ENCODE assay signal across 8 mouse cellular contexts in genomic region chr2:27425751-27426405, GRCm38 (mm10). TPM values are rescaled to one million over a fixed set of nuclear protein-coding genes. Genes with fewer than 3 reads are reported as not detected.
DNase-seq lines count a peak whose midpoint lies in the region; ATAC-seq and TF ChIP-seq lines count a peak whose summit lies in the region.

No protein-coding gene starts in this region.

- peak overlapping the region; percentile 86 for H3K9ac ChIP-seq in hindbrain, embryonic 16.5 days (ENCODE audit: low read depth, low read length)
- H3K9ac ChIP-seq in liver, embryonic 16.5 days (ENCODE audit: low read depth, low read length): peak overlapping the region; percentile 72

- DNase-seq in adrenal gland, postnatal 10 days: peak; percentile 55
- no peak for DNase-seq in adrenal gland, postnatal 4 days (ENCODE audit: low spot score in 2 of 2)
- DNase-seq in B cell, adult 2 months: peak; percentile 43 to 52
- peak; percentile 56 for DNase-seq in retina, postnatal 1 day
- DNase-seq in right cerebral cortex, adult 2 months (ENCODE audit: low spot score in 2 of 2): no peak

- no peak overlapping the region for H3K27ac ChIP-seq in embryonic fibroblast, embryonic 13.5 days (ENCODE audit: insufficient read depth, low read length)
- H3K27ac ChIP-seq in hindbrain, embryonic 16.5 days (ENCODE audit: low read depth, low read length): peak overlapping the region; percentile 81
- peak overlapping the region; percentile 73 for H3K27ac ChIP-seq in liver, embryonic 16.5 days (ENCODE audit: low read length)

- no peaks in the 10 kb centered on the region for H3K27me3 ChIP-seq in hindbrain, embryonic 16.5 days (replicated peaks; ENCODE audit: control insufficient read depth, insufficient read depth, low read length)
- H3K27me3 ChIP-seq in liver, embryonic 16.5 days (ENCODE audit: control insufficient read depth, insufficient read depth, low read depth, low read length): peaks cover 28% of the 10 kb centered on the region

- no peaks in the 10 kb centered on the region for H3K9me3 ChIP-seq in hindbrain, embryonic 16.5 days (ENCODE audit: control insufficient read depth, low read length)
- no peaks in the 10 kb centered on the region for H3K9me3 ChIP-seq in liver, embryonic 16.5 days (replicated peaks; ENCODE audit: control insufficient read depth, low read length)

- peak; percentile 11; the same call in 1 of the 2 replicates for ATAC-seq in hindbrain, embryonic 16.5 days
- no peak for ATAC-seq in liver, embryonic 16.5 days (ENCODE audit: low read depth)

- no peaks in the 10 kb centered on the region for H3K36me3 ChIP-seq in hindbrain, embryonic 16.5 days (ENCODE audit: control insufficient read depth, insufficient read depth, low read length)
- H3K36me3 ChIP-seq in liver, embryonic 16.5 days (ENCODE audit: control insufficient read depth, insufficient read depth): no peaks in the 10 kb centered on the region

- no peak for TF ChIP-seq CTCF in embryonic fibroblast, embryonic 13.5 days (IDR thresholded peaks at IDR 0.05; ENCODE audit: borderline replicate concordance, insufficient read depth, low read length)

- H3K4me1 ChIP-seq in embryonic fibroblast, embryonic 13.5 days (ENCODE audit: control insufficient read depth, insufficient read depth, low read length): no peaks in the 10 kb centered on the region; the same call in 1 of the 2 replicates
- peaks cover 39% of the 10 kb centered on the region for H3K4me1 ChIP-seq in hindbrain, embryonic 16.5 days (ENCODE audit: control insufficient read depth, insufficient read depth, low read depth, low read length)
- peaks cover 25% of the 10 kb centered on the region for H3K4me1 ChIP-seq in liver, embryonic 16.5 days (ENCODE audit: control insufficient read depth, low read depth, low read length)

- peak overlapping the region; percentile 95 for H3K4me3 ChIP-seq in embryonic fibroblast, embryonic 13.5 days (ENCODE audit: insufficient read depth, low read length)
- peak overlapping the region; percentile 82 for H3K4me3 ChIP-seq in hindbrain, embryonic 16.5 days (ENCODE audit: low read length)
- H3K4me3 ChIP-seq in liver, embryonic 16.5 days (ENCODE audit: low read depth, low read length): peak overlapping the region; percentile 77

- H3K4me2 ChIP-seq in hindbrain, embryonic 16.5 days (ENCODE audit: low read length): peak overlapping the region; percentile 89
- H3K4me2 ChIP-seq in liver, embryonic 16.5 days (ENCODE audit: low read depth, low read length): peak overlapping the region; percentile 97

- TF ChIP-seq POLR2A in embryonic fibroblast, embryonic 13.5 days (IDR thresholded peaks at IDR 0.05; ENCODE audit: low read depth, low read length): no peak

- WGBS in hindbrain, embryonic 16.5 days: under 1% methylated on average over 36 of the region's 60 CpGs
- under 1% methylated on average over 60 of the region's 60 CpGs for WGBS in liver, embryonic 16.5 days (ENCODE audit: insufficient replicate concordance)

RNA-seq across cellular contexts. Expression of gene Vav2, which starts 1.0 kb away (rescaled TPM):
- 10 to 100 TPM; 21.5 to 29.6 TPM for total RNA-seq in adrenal gland, postnatal 10 days (2021)
- total RNA-seq in adrenal gland, postnatal 4 days (2021): 10 to 100 TPM; 30.9 to 34.5 TPM
- polyA plus RNA-seq in embryonic fibroblast, embryonic 13.5 days (2011; ENCODE audit: insufficient read length, low read depth, missing spikeins): 8.4 and 8.6 TPM in 2 replicates
- polyA plus RNA-seq in hindbrain, embryonic 16.5 days (2015; fragmentation: Nextera tagmentation; extraction: Ambion mirVana): 10.4 and 11.8 TPM in 2 replicates
- polyA plus RNA-seq in liver, embryonic 16.5 days (2015; fragmentation: Nextera tagmentation; extraction: Ambion mirVana): 4.9 and 5.9 TPM in 2 replicates

RNA-seq across cellular contexts. Expression of gene Brd3os, which starts 16.2 kb away (rescaled TPM):
- total RNA-seq in adrenal gland, postnatal 10 days (2021): 1 to 10 TPM; 4.8 to 5.7 TPM
- total RNA-seq in adrenal gland, postnatal 4 days (2021): 1 to 10 TPM; 7.7 to 7.8 TPM
- polyA plus RNA-seq in embryonic fibroblast, embryonic 13.5 days (2011; ENCODE audit: insufficient read length, low read depth, missing spikeins): 9.0 and 10.0 TPM in 2 replicates
- polyA plus RNA-seq in hindbrain, embryonic 16.5 days (2015; fragmentation: Nextera tagmentation; extraction: Ambion mirVana): 45.6 and 46.2 TPM in 2 replicates
- polyA plus RNA-seq in liver, embryonic 16.5 days (2015; fragmentation: Nextera tagmentation; extraction: Ambion mirVana): 0.32 and 0.67 TPM in 2 replicates

Comparison
In these comparisons a context has a peak if more than half of its experiments do, and no peak if none do; other contexts are left out.
1. DNase-seq: peak in adrenal gland, postnatal 10 days (single experiment), B cell, adult 2 months (2 of 2) and retina, postnatal 1 day (single experiment); none in adrenal gland, postnatal 4 days (0 of 2) and right cerebral cortex, adult 2 months (0 of 2).
2. Peak in every context shown above with its lines, with median percentiles within 50 percentile points of each other: H3K4me3 ChIP-seq.